Mouse (Mus musculus): ENCODE results near the gene Mturn.

Gene Mturn

DNA sequence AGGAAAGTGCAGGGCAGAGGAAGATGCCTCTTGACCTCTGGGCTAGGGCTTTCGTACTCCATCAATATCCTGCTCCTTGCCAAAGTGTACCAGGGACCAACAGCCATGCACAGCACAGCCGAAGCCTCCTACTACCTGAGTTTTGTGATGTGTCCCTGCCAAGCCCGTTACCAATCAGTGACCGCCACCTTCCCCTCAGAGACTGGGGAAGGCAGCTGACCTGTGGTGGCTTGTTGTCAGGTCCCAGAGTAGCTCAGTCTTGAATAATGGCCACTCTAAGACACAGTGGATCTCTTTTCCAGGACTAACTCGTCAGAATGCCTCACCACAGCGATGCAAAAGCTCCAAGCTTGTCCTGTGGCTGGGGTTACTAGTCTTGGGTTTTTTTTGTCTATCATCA is 45.4 kb downstream of the Mturn start:
- DNase-seq (ENCODE audit: extremely low read depth, insufficient read length, low spot score), result no peak

DNA sequence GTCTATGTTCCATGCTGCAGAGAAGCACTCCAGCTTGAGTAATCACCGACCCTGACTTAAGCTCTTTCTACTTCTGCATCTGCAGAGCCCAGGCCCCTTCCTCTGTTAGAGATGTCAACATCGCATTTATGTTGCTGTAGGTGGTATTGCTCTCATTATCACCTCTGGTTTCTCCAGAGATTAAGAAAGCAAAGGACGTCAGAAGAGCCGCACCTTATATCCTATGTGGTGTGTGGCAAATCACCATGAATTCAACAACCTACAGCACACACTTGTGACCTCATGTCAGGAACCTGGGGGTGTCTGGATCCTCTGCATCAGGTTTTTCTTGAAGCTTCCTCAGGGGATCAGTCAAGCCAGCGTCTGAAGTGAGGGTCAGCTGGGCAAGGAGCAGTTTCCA is 46.0 kb downstream of the Mturn start:
- DNase-seq (ENCODE audit: extremely low read depth, insufficient read length, low spot score), result no peak

DNA sequence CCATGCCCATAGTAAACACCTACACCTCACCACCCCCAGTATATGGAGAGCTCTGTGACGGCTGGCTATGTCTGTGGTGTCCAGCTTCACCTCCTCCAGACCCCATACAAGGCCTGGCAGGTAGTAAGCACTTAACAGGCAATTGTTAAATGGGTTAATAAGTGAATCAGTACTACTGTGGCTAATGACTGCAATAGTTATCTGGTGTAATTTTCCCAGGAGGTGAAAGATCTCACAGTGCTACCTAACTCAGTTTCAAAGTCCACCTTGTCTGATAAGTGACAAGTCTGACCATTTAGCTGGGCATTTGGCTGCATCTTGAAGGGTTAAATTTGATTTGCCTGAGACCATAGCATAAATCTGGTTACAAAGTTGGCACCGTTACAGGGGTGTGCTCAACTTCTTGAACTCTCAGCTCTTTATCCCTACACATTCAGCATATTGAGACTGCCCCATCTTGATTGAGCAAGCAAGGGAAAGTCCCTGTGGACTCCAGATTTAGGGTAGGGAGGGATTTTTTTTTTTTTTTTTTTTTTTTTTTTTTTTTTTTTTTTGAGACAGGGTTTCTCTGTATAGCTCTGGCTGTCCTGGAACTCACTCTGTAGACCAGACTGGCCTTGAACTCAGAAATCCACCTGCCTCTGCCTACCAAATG is 48.2 kb downstream of the Mturn start:
- DNase-seq (ENCODE audit: extremely low read depth, insufficient read length, low spot score), result no peak

DNA sequence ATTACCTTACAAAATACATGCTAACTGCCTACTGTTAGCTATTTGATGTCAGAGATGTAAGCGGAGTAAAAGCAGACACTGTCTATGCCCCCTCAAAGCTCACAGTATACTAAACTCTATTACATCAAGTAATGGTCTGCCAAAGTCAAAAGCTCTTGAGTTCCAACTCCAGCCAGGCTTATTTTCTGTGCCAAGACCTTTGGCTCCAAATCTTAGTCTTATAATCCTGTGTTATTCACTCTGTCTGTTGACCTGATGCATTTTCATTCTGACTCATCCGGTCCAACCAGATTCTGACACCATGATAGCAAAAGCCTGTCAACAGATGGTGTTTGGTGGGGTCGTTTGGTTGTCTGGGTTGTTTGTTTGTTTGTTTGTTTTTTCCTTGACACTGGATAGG is 50.3 kb downstream of the Mturn start:
- DNase-seq (ENCODE audit: extremely low read depth, insufficient read length, low spot score), result no peak

DNA sequence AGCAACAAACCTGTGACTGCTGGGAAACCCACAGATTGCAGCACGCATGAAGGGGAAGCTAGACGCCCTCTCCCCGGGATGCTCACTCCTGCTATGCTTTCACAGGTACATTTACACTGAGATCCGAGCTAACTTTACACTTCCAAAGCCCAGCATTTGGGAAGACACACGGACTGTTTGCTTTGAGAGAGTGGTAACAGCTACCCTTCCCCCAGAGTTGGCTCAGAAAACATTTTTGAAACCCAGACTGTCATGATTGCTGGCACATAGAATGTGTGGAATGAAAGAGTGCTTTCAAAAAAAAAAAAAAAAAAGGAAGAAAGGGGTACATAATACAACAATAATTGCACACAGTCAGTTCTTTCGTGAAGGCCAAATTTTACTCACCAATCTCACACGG is 51.3 kb downstream of the Mturn start:
- DNase-seq (ENCODE audit: extremely low read depth, insufficient read length, low spot score), result no peak

DNA sequence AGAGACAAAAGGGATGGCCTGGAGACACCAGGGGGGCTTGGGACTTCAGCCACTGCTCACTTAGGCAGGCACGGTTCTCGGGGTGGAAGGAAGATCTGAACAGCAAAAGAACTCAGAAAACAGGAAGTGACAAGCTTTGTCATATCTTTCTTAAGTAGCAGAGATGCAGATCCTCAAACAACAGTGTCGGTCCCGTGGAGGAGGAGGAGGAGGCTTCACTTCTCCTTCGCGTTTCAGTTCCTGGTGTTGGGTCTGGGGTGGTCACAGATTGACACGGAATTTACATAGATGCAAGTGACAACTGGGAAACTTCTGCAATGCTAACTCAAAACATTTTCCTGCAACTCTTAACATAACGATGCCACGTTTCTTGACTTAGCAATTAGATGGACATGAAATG is 54.7 kb downstream of the Mturn start:
- no peak for DNase-seq (ENCODE audit: extremely low read depth, insufficient read length, low spot score)

DNA sequence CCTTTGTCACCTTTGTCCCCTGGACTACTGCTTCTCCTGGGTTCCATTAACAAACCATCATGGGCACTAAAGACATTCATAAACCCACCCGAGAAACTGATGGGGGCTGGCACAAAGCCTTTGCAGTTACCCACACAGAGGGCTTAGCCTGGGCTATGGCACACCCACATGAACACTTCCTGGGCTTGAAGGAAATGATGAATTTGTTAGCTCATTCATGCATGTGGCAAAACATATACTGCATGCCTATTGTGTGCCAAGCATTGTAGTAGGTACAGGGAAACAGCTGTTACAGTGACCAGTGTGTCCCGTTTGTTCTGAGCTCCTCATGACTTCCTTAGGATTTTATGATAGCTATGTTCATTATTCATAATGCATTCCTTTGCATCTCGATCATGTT is 55.8 kb downstream of the Mturn start:
- DNase-seq (ENCODE audit: extremely low read depth, insufficient read length, low spot score), result no peak

DNA sequence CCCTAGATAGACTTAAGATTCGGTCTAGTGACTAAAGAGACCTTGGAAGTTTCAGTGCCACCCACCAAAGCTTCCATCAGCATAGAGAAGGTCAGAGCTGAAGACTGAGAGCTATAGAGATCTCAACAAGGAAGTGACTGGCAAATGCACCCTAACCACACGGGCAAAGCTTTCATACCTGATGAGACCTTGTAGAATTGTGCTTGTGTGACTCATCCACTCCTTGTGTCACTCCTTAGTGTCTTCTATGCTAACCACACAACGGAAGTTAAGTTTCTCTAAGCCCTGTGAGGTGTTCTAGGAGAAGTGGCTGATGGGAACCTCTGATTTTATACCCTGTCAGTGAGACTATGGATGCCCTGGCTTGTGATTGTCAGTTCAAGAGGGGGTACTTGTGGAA is 56.3 kb downstream of the Mturn start:
- DNase-seq (ENCODE audit: extremely low read depth, insufficient read length, low spot score), result no peak

DNA sequence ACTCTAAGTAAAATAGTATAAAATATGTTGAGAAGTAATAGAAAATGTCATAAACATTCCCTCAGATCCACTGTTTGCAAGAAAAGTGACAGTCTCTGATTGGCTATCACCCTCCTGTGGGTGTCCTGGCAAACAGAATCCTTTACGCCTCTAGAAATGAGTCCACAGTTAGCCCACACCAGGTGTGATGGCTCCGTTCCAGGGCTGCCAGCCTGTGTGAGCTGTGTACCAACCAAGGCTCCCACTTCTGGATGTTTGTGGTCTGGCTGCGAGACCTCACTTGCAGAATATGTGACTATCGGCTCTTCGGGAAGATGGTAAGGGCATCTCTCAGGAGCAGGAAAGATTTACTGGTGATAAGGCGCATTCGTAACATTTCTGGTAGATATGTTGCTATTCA is 67.6 kb downstream of the Mturn start:
- DNase-seq (ENCODE audit: extremely low read depth, insufficient read length, low spot score), result no peak

DNA sequence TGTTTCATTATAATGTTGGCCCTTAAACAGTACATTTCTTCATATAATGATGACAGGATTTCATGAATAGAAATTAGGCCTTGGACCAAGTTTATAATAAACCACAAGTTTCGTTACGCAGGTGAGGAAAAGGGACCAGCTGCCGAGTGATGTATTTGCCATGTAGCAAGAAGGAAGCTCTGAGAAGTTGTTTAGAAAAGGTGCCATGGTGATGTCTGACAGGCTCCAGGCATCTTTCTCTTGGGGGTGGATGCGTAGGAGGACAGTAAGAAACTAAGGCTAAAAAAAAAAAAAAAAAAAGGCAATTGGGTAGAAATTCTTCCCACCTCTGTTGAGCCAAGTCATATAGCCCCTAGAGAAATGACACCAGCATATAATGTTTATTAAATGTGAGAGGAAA is 70.2 kb downstream of the Mturn start:
- DNase-seq (ENCODE audit: extremely low read depth, insufficient read length, low spot score), result no peak

DNA sequence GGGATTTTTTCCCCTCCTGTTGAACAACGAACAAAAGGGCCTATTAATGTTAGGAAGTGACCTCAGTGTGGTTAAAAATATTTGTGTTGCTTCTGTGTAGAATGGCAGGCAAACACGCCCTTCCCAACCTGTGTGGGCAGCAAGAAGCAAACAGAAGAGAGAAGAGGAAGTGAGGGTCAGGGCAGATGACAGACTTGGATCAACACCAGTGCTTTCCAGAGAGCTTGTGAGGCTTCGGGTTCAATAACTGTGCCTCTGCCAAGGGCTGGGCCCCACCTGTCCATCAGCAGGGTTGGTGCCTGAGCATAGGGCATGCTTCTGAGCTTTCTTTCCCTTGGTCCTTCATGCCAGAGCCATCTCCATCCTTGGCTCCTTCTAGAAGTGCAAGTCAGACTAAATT is 70.7 kb downstream of the Mturn start:
- no peak for DNase-seq (ENCODE audit: extremely low read depth, insufficient read length, low spot score)
